Mouse (Mus musculus) heart, embryonic 16.5 days (tissue): ENCODE results near the gene Ttc8. TPM values are rescaled to one million over a fixed set of nuclear protein-coding genes. Genes with fewer than 3 reads are reported as not detected.

Experiments
- ATAC-seq: fragments of 200-750 bp; cut with Nextera tagmentation; replicated peaks from 2 replicates; pipeline ENCODE4 v1.8.0; 2017; ENCODE audit warnings: moderate number of reproducible peaks; ENCODE audit not compliant: insufficient read depth, low FRiP score; ENCODE audit errors: extremely low read depth
- H3K27ac ChIP-seq: fragments of 300-500 bp; sonication (generic); 2 replicates; pipeline ENCODE4 v1.5.1; 2014; ENCODE audit warnings: mild to moderate bottlenecking, low read length, control low read depth, moderate library complexity
- H3K27me3 ChIP-seq: fragments of 300-500 bp; sonication (generic); 2 replicates; pipeline ENCODE4 v1.6.1; 2014; ENCODE audit warnings: low read length, mixed read lengths; ENCODE audit not compliant: control insufficient read depth, insufficient read depth
- H3K36me3 ChIP-seq: fragments of 300-500 bp; sonication (generic); 2 replicates; pipeline ENCODE4 v1.6.1; 2014; ENCODE audit not compliant: control insufficient read depth, insufficient read depth
- H3K4me1 ChIP-seq: fragments of 300-500 bp; sonication (generic); 2 replicates; pipeline ENCODE4 v1.6.1; 2014; ENCODE audit warnings: low read length, mixed read lengths; ENCODE audit not compliant: control insufficient read depth, insufficient read depth
- H3K4me2 ChIP-seq: fragments of 300-500 bp; sonication (generic); 2 replicates; pipeline ENCODE4 v1.6.1; 2014; ENCODE audit warnings: low read depth, mild to moderate bottlenecking, control low read depth, low read length
- H3K4me3 ChIP-seq: fragments of 300-500 bp; sonication (generic); 2 replicates; pipeline ENCODE4 v1.5.1; 2014; ENCODE audit warnings: mild to moderate bottlenecking, control low read depth, low read length
- H3K9ac ChIP-seq: fragments of 300-500 bp; sonication (generic); 2 replicates; pipeline ENCODE4 v1.6.1; 2014; ENCODE audit warnings: low read length, control low read depth
- H3K9me3 ChIP-seq: fragments of 300-500 bp; sonication (generic); replicated peaks from 2 replicates; pipeline ENCODE4 v1.6.1; 2016; ENCODE audit warnings: low read length; ENCODE audit not compliant: control insufficient read depth
- WGBS: fragments of 180-500 bp; shearing (Covaris S2); extraction: QIAGEN DNeasy Blood & Tissue Kit; methylation state at CpG from one replicate; pipeline ENCODE4 v1.1.7; 2014; 5-methylcytosine and 5-hydroxymethylcytosine counted together
- polyA plus RNA-seq: library from polyadenylated mRNA; unstranded; fragments of >200 nt; fragmentation: Nextera tagmentation; extraction: Ambion mirVana; gene quantifications from 2 replicates; pipeline ENCODE4 v1.2.1, GENCODE M21; 2015

Ttc8 gene
- 13.5 and 14.1 TPM in 2 replicates for polyA plus RNA-seq

GRCm38 (mm10) chr12:98920194-98920991, at the start of gene Ttc8:
Gene Ttc8 (plus strand): TSS chr12:98920574.
- Histone ChIP-seq H3K27me3 (no peaks in the 10 kb centered on the region), H3K4me3 (peak within 1 kb of the TSS; percentile 85), H3K4me1 (peaks cover 8% of the 10 kb centered on the region), H3K36me3 (no peaks in the 10 kb centered on the region), H3K4me2 (peak within 1 kb of the TSS; percentile 79), H3K9ac (peak within 1 kb of the TSS; percentile 85), H3K9me3 (no peaks in the 10 kb centered on the region), H3K27ac (peak within 1 kb of the TSS; percentile 60)
- peak; percentile 98 for ATAC-seq
- WGBS, result under 1% methylated on average over 35 of the region's 35 CpGs

DNA sequence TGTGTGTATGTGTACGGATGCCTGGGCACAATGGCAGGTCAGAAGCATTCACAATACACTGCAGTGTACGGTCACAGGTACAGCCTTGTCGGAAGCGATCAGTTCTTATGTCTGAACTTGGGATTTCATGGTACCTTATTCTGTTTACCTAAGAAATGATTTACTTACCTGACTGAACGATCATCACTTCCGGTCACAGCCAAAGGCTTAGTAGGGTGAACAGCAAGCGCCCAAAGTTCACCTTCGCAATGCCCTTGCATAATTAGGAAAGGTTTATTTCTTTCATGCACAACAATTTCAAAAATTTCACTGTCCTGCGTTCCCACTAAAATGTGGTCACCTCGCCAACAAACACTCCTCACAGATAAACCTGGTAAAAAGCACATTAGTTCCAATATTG, 47.5 kb upstream of the Ttc8 start:
- ATAC-seq, result no peak
- no peak overlapping the region for H3K4me3 ChIP-seq
- no peaks in the 10 kb centered on the region for H3K27me3 ChIP-seq
- WGBS, result 92% methylated on average over 10 of the region's 10 CpGs
- H3K9ac ChIP-seq, result no peak overlapping the region
- H3K9me3 ChIP-seq, result no peaks in the 10 kb centered on the region
- H3K27ac ChIP-seq, result no peak overlapping the region
- no peaks in the 10 kb centered on the region for H3K36me3 ChIP-seq
- no peak overlapping the region for H3K4me2 ChIP-seq
- H3K4me1 ChIP-seq, result 0 out of 2 replicates have a peak, but pooled peaks cover 2% of the 10 kb centered on the region

GRCm38 (mm10) chr12:98875216-98875615, 45.2 kb upstream of the Ttc8 start:
- whole genome bisulfite sequencing, result 66% methylated on average over 2 of the region's 2 CpGs
- H3K4me1 ChIP-seq, result 0 out of 2 replicates have a peak, but pooled peaks cover 2% of the 10 kb centered on the region
- H3K9me3 ChIP-seq, result no peaks in the 10 kb centered on the region

GRCm38 (mm10) chr12:98878693-98879092, 41.7 kb upstream of the Ttc8 start:
- H3K4me1 ChIP-seq, result peaks cover 7% of the 10 kb centered on the region; the same call in 1 of the 2 replicates
- H3K4me3 ChIP-seq, result no peak overlapping the region
- H3K27ac ChIP-seq, result no peak overlapping the region
- H3K9me3 ChIP-seq, result no peaks in the 10 kb centered on the region
- 81% methylated on average over 1 of the region's 1 CpGs for WGBS
- ATAC-seq, result no peak
- H3K27me3 ChIP-seq, result no peaks in the 10 kb centered on the region
- no peak overlapping the region for H3K9ac ChIP-seq
- H3K36me3 ChIP-seq, result no peaks in the 10 kb centered on the region
- H3K4me2 ChIP-seq, result no peak overlapping the region

More at GRCm38 (mm10) chr12:98875216-98875615, 45.2 kb upstream of the Ttc8 start:
- Histone ChIP-seq H3K36me3 (no peaks in the 10 kb centered on the region), H3K4me3 (no peak overlapping the region), H3K27me3 (no peaks in the 10 kb centered on the region), H3K9ac (no peak overlapping the region), H3K4me2 (no peak overlapping the region), H3K27ac (no peak overlapping the region)
- ATAC-seq, result no peak

DNA sequence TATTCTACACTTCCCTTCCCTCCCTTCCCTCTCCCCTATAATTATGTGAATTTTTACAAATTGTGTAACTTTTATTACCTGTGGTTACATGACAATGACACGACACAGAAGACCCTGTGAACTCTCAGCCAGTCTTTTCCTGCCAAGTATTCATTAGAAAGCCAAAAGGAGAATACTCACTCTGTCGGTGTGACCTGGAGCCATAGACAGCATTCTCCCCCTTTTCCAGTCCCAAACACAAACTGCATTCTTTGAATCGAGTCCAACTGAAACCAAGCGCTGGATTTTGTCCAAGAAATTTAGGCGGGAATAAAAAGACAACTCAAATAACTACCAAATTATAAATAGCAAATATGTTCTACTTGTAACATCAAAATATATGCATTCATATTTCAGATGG, 38.6 kb upstream of the Ttc8 start:
- Histone ChIP-seq H3K27ac (0 out of 2 replicates have a peak overlapping the region, but pooled peaks have one; percentile 24), H3K4me1 (peaks cover 6% of the 10 kb centered on the region; the same call in 1 of the 2 replicates), H3K27me3 (no peaks in the 10 kb centered on the region), H3K4me3 (no peak overlapping the region), H3K36me3 (no peaks in the 10 kb centered on the region), H3K9ac (no peak overlapping the region), H3K9me3 (no peaks in the 10 kb centered on the region), H3K4me2 (peak overlapping the region; percentile 16; the same call in 1 of the 2 replicates)
- 22% methylated on average over 5 of the region's 5 CpGs for WGBS
- ATAC-seq, result no peak; the same call in 1 of the 2 replicates

- H3K9ac ChIP-seq, result no peak overlapping the region
- no peaks in the 10 kb centered on the region for H3K27me3 ChIP-seq
- no peaks in the 10 kb centered on the region for H3K36me3 ChIP-seq
- H3K4me2 ChIP-seq, result no peak overlapping the region
- H3K4me1 ChIP-seq, result peaks cover 6% of the 10 kb centered on the region; the same call in 1 of the 2 replicates
- 4% methylated on average over 1 of the region's 1 CpGs for WGBS
- no peak overlapping the region for H3K4me3 ChIP-seq
- no peaks in the 10 kb centered on the region for H3K9me3 ChIP-seq
- no peak for ATAC-seq
- no peak overlapping the region for H3K27ac ChIP-seq
These were observed 35.9 kb upstream of the Ttc8 start for GRCm38 (mm10) chr12:98884515-98884914.

- no peaks in the 10 kb centered on the region for H3K9me3 ChIP-seq
- H3K4me3 ChIP-seq, result no peak overlapping the region
- no peaks in the 10 kb centered on the region for H3K27me3 ChIP-seq
- no peak overlapping the region for H3K27ac ChIP-seq
- H3K4me1 ChIP-seq, result 0 out of 2 replicates have a peak, but pooled peaks cover 5% of the 10 kb centered on the region
- no peaks in the 10 kb centered on the region for H3K36me3 ChIP-seq
- ATAC-seq, result no peak
- 72% methylated on average over 1 of the region's 1 CpGs for WGBS
- H3K4me2 ChIP-seq, result no peak overlapping the region
- no peak overlapping the region for H3K9ac ChIP-seq
These were observed 23.6 kb upstream of the Ttc8 start for GRCm38 (mm10) chr12:98896761-98897160.

- H3K4me3 ChIP-seq, result peak overlapping the region; percentile 87
- H3K9me3 ChIP-seq, result no peaks in the 10 kb centered on the region
- no peaks in the 10 kb centered on the region for H3K36me3 ChIP-seq
- H3K27me3 ChIP-seq, result no peaks in the 10 kb centered on the region; the same call in 1 of the 2 replicates
- 80% methylated on average over 6 of the region's 6 CpGs for WGBS
- H3K4me2 ChIP-seq, result peak overlapping the region; percentile 85
- 0 out of 2 replicates have a peak, but pooled peaks cover 5% of the 10 kb centered on the region for H3K4me1 ChIP-seq
- peak overlapping the region; percentile 84 for H3K9ac ChIP-seq
- no peak overlapping the region for H3K27ac ChIP-seq
- ATAC-seq, result no peak
These were observed 20.7 kb upstream of the Ttc8 start for GRCm38 (mm10) chr12:98899676-98900075.

DNA sequence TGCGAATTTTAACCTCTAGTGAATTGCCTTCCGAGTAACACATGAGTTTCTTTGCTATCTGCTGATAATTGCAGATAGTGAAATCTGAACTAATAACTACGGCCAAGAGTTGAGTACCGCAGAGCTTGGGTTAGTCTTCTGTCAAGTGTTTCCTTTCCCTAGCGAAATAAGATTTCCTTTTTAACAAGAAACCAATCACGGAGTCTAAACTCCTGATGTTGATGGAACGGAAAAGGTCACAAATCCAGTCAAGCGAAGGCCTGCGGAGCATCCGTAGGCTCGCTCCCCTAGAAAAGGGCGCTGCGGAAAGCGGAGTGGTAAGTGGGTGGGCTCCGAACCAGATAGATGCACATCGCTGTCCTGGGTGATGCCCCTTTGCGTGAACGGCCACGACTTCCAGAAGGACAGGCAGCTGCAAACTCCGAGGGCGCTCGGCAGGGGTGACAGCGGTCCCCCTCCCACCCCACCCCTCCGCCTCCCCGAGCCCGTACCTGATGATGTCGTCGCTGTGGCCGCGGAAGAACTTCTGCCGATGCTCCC, 20.0 kb upstream of the Ttc8 start:
- Histone ChIP-seq H3K4me3 (peak overlapping the region; percentile 87), H3K9me3 (no peaks in the 10 kb centered on the region), H3K27me3 (no peaks in the 10 kb centered on the region; the same call in 1 of the 2 replicates), H3K9ac (peak overlapping the region; percentile 84), H3K36me3 (no peaks in the 10 kb centered on the region), H3K27ac (peak overlapping the region; percentile 80), H3K4me1 (0 out of 2 replicates have a peak, but pooled peaks cover 5% of the 10 kb centered on the region), H3K4me2 (peak overlapping the region; percentile 85)
- 3% methylated on average over 31 of the region's 31 CpGs for WGBS
- ATAC-seq, result peak; percentile 42
